Mouse (Mus musculus): ENCODE results near the gene Asic2. TPM values are rescaled to one million over a fixed set of nuclear protein-coding genes. Genes with fewer than 3 reads are reported as not detected.

Gene Asic2
- total and polyA plus RNA-seq, 3 experiments: not detected

DNA sequence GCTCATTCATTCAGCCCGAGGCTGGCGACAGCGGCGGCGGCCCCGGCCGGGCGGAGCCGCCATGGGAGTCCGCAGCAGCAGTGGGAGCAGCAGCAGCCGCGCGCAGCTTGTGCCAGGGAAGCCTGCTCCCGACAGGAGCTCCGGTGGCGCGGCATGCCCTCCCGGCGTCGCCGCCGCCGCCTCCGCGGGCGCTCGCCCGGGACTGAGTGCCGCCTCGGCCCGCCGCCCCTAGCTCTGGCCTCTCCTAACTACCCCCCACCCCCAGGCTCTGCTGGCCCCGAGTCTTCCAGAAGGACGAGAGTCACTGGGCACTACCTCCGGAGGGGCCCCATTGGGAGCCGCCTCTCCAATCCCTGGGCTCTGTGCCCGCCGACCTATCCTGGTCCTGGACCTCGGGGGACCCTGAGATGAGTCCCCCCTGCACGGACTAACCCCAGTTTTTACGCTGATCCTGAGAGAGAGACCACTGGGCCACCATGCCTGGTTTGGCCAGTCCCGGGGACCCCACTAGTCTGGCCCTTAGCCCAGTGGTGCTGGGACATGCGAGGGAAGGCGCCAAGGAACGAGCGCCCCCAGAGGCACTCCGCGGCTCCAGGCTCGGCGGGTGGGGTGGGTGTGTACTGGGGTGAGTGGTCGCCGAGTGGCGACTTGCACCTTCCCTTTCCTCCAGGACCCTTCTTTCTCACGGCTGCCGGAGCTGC, 815.6 kb downstream of the Asic2 start:
- no peak for DNase-seq (ENCODE audit: low read depth, low spot score)
- H3K79me2 ChIP-seq (ENCODE audit: control insufficient read depth, insufficient read depth, low read length, poor library complexity): no peaks in the 10 kb centered on the region
- H3K9me3 ChIP-seq (replicated peaks; ENCODE audit: insufficient read depth, low read length): no peaks in the 10 kb centered on the region
- no peak overlapping the region for H3K9ac ChIP-seq (ENCODE audit: control insufficient read depth, low read depth, low read length, poor library complexity, severe bottlenecking)
- H3K4me1 ChIP-seq (ENCODE audit: control insufficient read depth in 1 of 2, insufficient read depth in 2 of 2, low read length in 2 of 2): no peaks in the 10 kb centered on the region
- H3K36me3 ChIP-seq (ENCODE audit: control insufficient read depth in 1 of 2, insufficient read depth in 2 of 2, low read length in 2 of 2): no peaks in the 10 kb centered on the region
- no peak overlapping the region for H3K4me3 ChIP-seq (ENCODE audit: control insufficient read depth in 1 of 2, insufficient read depth in 1 of 2, low read depth in 2 of 2, low read length in 2 of 2)
- H3K27me3 ChIP-seq (ENCODE audit: control insufficient read depth in 1 of 2, insufficient read depth in 2 of 2, low read length in 2 of 2): no peaks in the 10 kb centered on the region
- TF ChIP-seq MXI1 (IDR thresholded peaks at IDR 0.05; ENCODE audit: low read depth, low read length) (no peak), HCFC1 (IDR thresholded peaks at IDR 0.05; ENCODE audit: low read depth, low read length) (no peak), E2F4 (IDR thresholded peaks at IDR 0.05; ENCODE audit: borderline replicate concordance, low read depth, low read length) (no peak), ETS1 (IDR thresholded peaks at IDR 0.05; ENCODE audit: low read depth, low read length) (no peak), MYB (IDR thresholded peaks at IDR 0.05; ENCODE audit: low read depth, low read length) (no peak), CHD1 (IDR thresholded peaks at IDR 0.05; ENCODE audit: low read depth, low read length) (no peak), KAT2A (conservative IDR thresholded peaks at IDR 0.05; ENCODE audit: low read depth, low read length) (no peak), TAL1 (IDR thresholded peaks at IDR 0.05; ENCODE audit: low read length) (no peak), MAX (IDR thresholded peaks at IDR 0.05; ENCODE audit: low read length) (no peak), ELF1 (IDR thresholded peaks at IDR 0.05; ENCODE audit: low read depth, low read length) (no peak), UBTF (IDR thresholded peaks at IDR 0.05; ENCODE audit: borderline replicate concordance, insufficient read depth, low read depth, low read length) (no peak), TBP (IDR thresholded peaks at IDR 0.05; ENCODE audit: low read depth, low read length) (no peak), POLR2A (IDR thresholded peaks at IDR 0.05; ENCODE audit: control insufficient read depth in 1 of 2, insufficient read depth in 1 of 2, low read depth in 1 of 2, low read length in 2 of 2, poor library complexity in 1 of 2) (no peak), USF1 (IDR thresholded peaks at IDR 0.05; ENCODE audit: low read depth, low read length) (no peak), NRF1 (IDR thresholded peaks at IDR 0.05; ENCODE audit: insufficient read depth, low read depth, low read length, poor library complexity, severe bottlenecking) (no peak), GABPA (IDR thresholded peaks at IDR 0.05; ENCODE audit: low read depth, low read length) (no peak), TCF12 (IDR thresholded peaks at IDR 0.05; ENCODE audit: low read depth, low read length) (no peak)
- H3K27ac ChIP-seq (ENCODE audit: control insufficient read depth, low read depth, low read length): no peak overlapping the region

- TF ChIP-seq POLR2AphosphoS2 (IDR thresholded peaks at IDR 0.05; ENCODE audit: low read length) (no peak), MXI1 (IDR thresholded peaks at IDR 0.05; ENCODE audit: low read depth, low read length) (no peak), GATA1 (IDR thresholded peaks at IDR 0.05; ENCODE audit: low read depth, low read length) (no peak), USF1 (IDR thresholded peaks at IDR 0.05; ENCODE audit: low read depth, low read length) (no peak), MYB (IDR thresholded peaks at IDR 0.05; ENCODE audit: low read depth, low read length) (no peak), ZKSCAN1 (IDR thresholded peaks at IDR 0.05; ENCODE audit: low read depth, low read length) (no peak), CHD2 (IDR thresholded peaks at IDR 0.05; ENCODE audit: low read length) (no peak)
- DNase-seq (ENCODE audit: low read depth, low spot score): no peak
- H3K4me3 ChIP-seq (ENCODE audit: control insufficient read depth in 1 of 2, insufficient read depth in 1 of 2, low read depth in 2 of 2, low read length in 2 of 2): no peak overlapping the region
- no peaks in the 10 kb centered on the region for H3K9me3 ChIP-seq (replicated peaks; ENCODE audit: insufficient read depth, low read length)
- H3K27me3 ChIP-seq (ENCODE audit: control insufficient read depth in 1 of 2, insufficient read depth in 2 of 2, low read length in 2 of 2): no peaks in the 10 kb centered on the region
- H3K36me3 ChIP-seq (ENCODE audit: control insufficient read depth in 1 of 2, insufficient read depth in 2 of 2, low read length in 2 of 2): no peaks in the 10 kb centered on the region
- no peak overlapping the region for H3K9ac ChIP-seq (ENCODE audit: control insufficient read depth, low read depth, low read length, poor library complexity, severe bottlenecking)
- H3K4me1 ChIP-seq (ENCODE audit: control insufficient read depth in 1 of 2, insufficient read depth in 2 of 2, low read length in 2 of 2): no peaks in the 10 kb centered on the region
- no peak overlapping the region for H3K27ac ChIP-seq (ENCODE audit: control insufficient read depth, low read depth, low read length)
- H3K79me2 ChIP-seq (ENCODE audit: control insufficient read depth, insufficient read depth, low read length, poor library complexity): no peaks in the 10 kb centered on the region
These were observed 816.3 kb downstream of the Asic2 start for GRCm38 (mm10) chr11:81152021-81152385.
